Mouse (Mus musculus) embryonic facial prominence, embryonic 13.5 days (tissue): ENCODE measurements around the gene Ddx55. TPM values are rescaled to one million over a fixed set of nuclear protein-coding genes. Genes with fewer than 3 reads are reported as not detected.

Source experiments
- ATAC-seq: fragments of 200-750 bp; cut with Nextera tagmentation; 2 replicates; pipeline ENCODE4 v1.8.0; 2017; ENCODE audit warnings: low read depth; ENCODE audit not compliant: insufficient number of reproducible peaks, insufficient read depth, low FRiP score, low TSS enrichment
- H3K27ac ChIP-seq: fragments of 300-500 bp; sonication (generic); 2 replicates; pipeline ENCODE4 v1.5.1; 2015; ENCODE audit warnings: moderate library complexity, mild to moderate bottlenecking, inconsistent platforms
- H3K27me3 ChIP-seq: fragments of 300-500 bp; sonication (generic); 2 replicates; pipeline ENCODE4 v1.6.1; 2015; ENCODE audit warnings: mild to moderate bottlenecking, inconsistent platforms
- H3K36me3 ChIP-seq: fragments of 300-500 bp; sonication (generic); 2 replicates; pipeline ENCODE4 v1.6.1; 2015; ENCODE audit warnings: mild to moderate bottlenecking, inconsistent platforms
- H3K4me1 ChIP-seq: fragments of 300-500 bp; sonication (generic); 2 replicates; pipeline ENCODE4 v1.6.1; 2015; ENCODE audit warnings: inconsistent platforms
- H3K4me2 ChIP-seq: fragments of 300-500 bp; sonication (generic); 2 replicates; pipeline ENCODE4 v1.6.1; 2015; ENCODE audit warnings: moderate library complexity, mild to moderate bottlenecking, inconsistent platforms
- H3K4me3 ChIP-seq: fragments of 300-500 bp; sonication (generic); 2 replicates; pipeline ENCODE4 v1.5.1; 2015; ENCODE audit warnings: mild to moderate bottlenecking, inconsistent platforms
- H3K9ac ChIP-seq: fragments of 300-500 bp; sonication (generic); 2 replicates; pipeline ENCODE4 v1.6.1; 2015; ENCODE audit warnings: mild to moderate bottlenecking, inconsistent platforms
- H3K9me3 ChIP-seq: fragments of 300-500 bp; sonication (generic); 2 replicates; pipeline ENCODE4 v1.6.1; 2016; ENCODE audit warnings: inconsistent platforms
- WGBS: fragments of 180-500 bp; shearing (Covaris S2); methylation state at CpG from one replicate; pipeline ENCODE4 v1.1.7; 2015; ENCODE audit warnings: mixed read lengths; 5-methylcytosine and 5-hydroxymethylcytosine counted together
- polyA plus RNA-seq: library from polyadenylated mRNA; unstranded; fragments of >200 nt; fragmentation: Nextera tagmentation; extraction: Ambion mirVana; gene quantifications from 2 replicates; pipeline ENCODE4 v1.2.1, GENCODE M21; 2015

Gene Ddx55
- 19.3 and 19.6 TPM in 2 replicates for polyA plus RNA-seq

GRCm38 (mm10) chr5:124552558-124553307, at the start of gene Ddx55:
Gene Ddx55 (plus strand): TSS chr5:124552864.
- Histone ChIP-seq H3K9ac (peak within 1 kb of the TSS; percentile 80), H3K27ac (peak within 1 kb of the TSS; percentile 85), H3K9me3 (no peaks in the 10 kb centered on the region), H3K36me3 (peaks cover 47% of the 10 kb centered on the region), H3K4me1 (peaks cover 14% of the 10 kb centered on the region), H3K27me3 (no peaks in the 10 kb centered on the region), H3K4me2 (peak within 1 kb of the TSS; percentile 78), H3K4me3 (peak within 1 kb of the TSS; percentile 90)
- WGBS: under 1% methylated on average over 66 of the region's 66 CpGs
- ATAC-seq: peak; percentile 83

- Histone ChIP-seq H3K27ac (no peak overlapping the region), H3K27me3 (no peaks in the 10 kb centered on the region), H3K9me3 (no peaks in the 10 kb centered on the region), H3K4me1 (peaks cover 20% of the 10 kb centered on the region), H3K36me3 (peaks cover 75% of the 10 kb centered on the region), H3K9ac (0 out of 2 replicates have a peak overlapping the region, but pooled peaks have one; percentile 11), H3K4me2 (no peak overlapping the region), H3K4me3 (no peak overlapping the region)
- ATAC-seq: no peak
- WGBS: 54% methylated on average over 14 of the region's 14 CpGs
Measured at GRCm38 (mm10) chr5:124503742-124504141, 48.9 kb upstream of the Ddx55 start.

GRCm38 (mm10) chr5:124505235-124505634, 47.4 kb upstream of the Ddx55 start:
- Histone ChIP-seq H3K27me3 (no peaks in the 10 kb centered on the region), H3K4me1 (peaks cover 20% of the 10 kb centered on the region), H3K4me2 (no peak overlapping the region), H3K4me3 (no peak overlapping the region), H3K9ac (no peak overlapping the region), H3K36me3 (peaks cover 81% of the 10 kb centered on the region), H3K9me3 (no peaks in the 10 kb centered on the region), H3K27ac (no peak overlapping the region)
- ATAC-seq: no peak
- WGBS: 83% methylated on average over 4 of the region's 4 CpGs

GRCm38 (mm10) chr5:124506731-124507359, 45.8 kb upstream of the Ddx55 start:
- Histone ChIP-seq H3K36me3 (peaks cover 81% of the 10 kb centered on the region), H3K9me3 (no peaks in the 10 kb centered on the region), H3K4me1 (peaks cover 20% of the 10 kb centered on the region), H3K27ac (0 out of 2 replicates have a peak overlapping the region, but pooled peaks have one; percentile 44), H3K27me3 (no peaks in the 10 kb centered on the region), H3K4me3 (no peak overlapping the region), H3K9ac (peak overlapping the region; percentile 49; the same call in 1 of the 2 replicates), H3K4me2 (no peak overlapping the region; the same call in 1 of the 2 replicates)
- 38% methylated on average over 10 of the region's 10 CpGs for WGBS
- no peak for ATAC-seq

GRCm38 (mm10) chr5:124509200-124509599, 43.5 kb upstream of the Ddx55 start:
- 95% methylated on average over 6 of the region's 6 CpGs for WGBS
- no peak overlapping the region for H3K4me3 ChIP-seq
- no peaks in the 10 kb centered on the region for H3K9me3 ChIP-seq
- no peak overlapping the region for H3K4me2 ChIP-seq
- no peak overlapping the region for H3K9ac ChIP-seq
- ATAC-seq: no peak
- H3K36me3 ChIP-seq: peaks cover 84% of the 10 kb centered on the region
- H3K4me1 ChIP-seq: peaks cover 20% of the 10 kb centered on the region
- H3K27ac ChIP-seq: no peak overlapping the region
- no peaks in the 10 kb centered on the region for H3K27me3 ChIP-seq

GRCm38 (mm10) chr5:124509742-124510237, 42.9 kb upstream of the Ddx55 start:
- H3K36me3 ChIP-seq: peaks cover 84% of the 10 kb centered on the region
- no peak overlapping the region for H3K4me2 ChIP-seq
- WGBS: 78% methylated on average over 12 of the region's 12 CpGs
- H3K27ac ChIP-seq: no peak overlapping the region
- no peak overlapping the region for H3K4me3 ChIP-seq
- H3K9ac ChIP-seq: no peak overlapping the region
- no peak for ATAC-seq
- no peaks in the 10 kb centered on the region for H3K9me3 ChIP-seq
- peaks cover 20% of the 10 kb centered on the region for H3K4me1 ChIP-seq
- H3K27me3 ChIP-seq: no peaks in the 10 kb centered on the region

GRCm38 (mm10) chr5:124510536-124511050, 42.1 kb upstream of the Ddx55 start:
- Histone ChIP-seq H3K27me3 (no peaks in the 10 kb centered on the region), H3K9ac (no peak overlapping the region), H3K9me3 (no peaks in the 10 kb centered on the region), H3K4me1 (peaks cover 20% of the 10 kb centered on the region), H3K4me2 (no peak overlapping the region), H3K36me3 (peaks cover 82% of the 10 kb centered on the region), H3K4me3 (no peak overlapping the region), H3K27ac (no peak overlapping the region)
- 93% methylated on average over 10 of the region's 10 CpGs for WGBS
- no peak for ATAC-seq

- no peak for ATAC-seq
- 78% methylated on average over 5 of the region's 5 CpGs for WGBS
Measured at GRCm38 (mm10) chr5:124515789-124516188, 36.9 kb upstream of the Ddx55 start.

GRCm38 (mm10) chr5:124518648-124519047, 34.0 kb upstream of the Ddx55 start:
- Histone ChIP-seq H3K4me2 (no peak overlapping the region), H3K27me3 (no peaks in the 10 kb centered on the region), H3K9ac (no peak overlapping the region), H3K4me1 (no peaks in the 10 kb centered on the region), H3K36me3 (peaks cover 55% of the 10 kb centered on the region), H3K4me3 (no peak overlapping the region), H3K9me3 (no peaks in the 10 kb centered on the region), H3K27ac (no peak overlapping the region)
- WGBS: 77% methylated on average over 10 of the region's 10 CpGs
- no peak for ATAC-seq

More at GRCm38 (mm10) chr5:124515789-124516188, 36.9 kb upstream of the Ddx55 start:
- Histone ChIP-seq H3K4me2 (no peak overlapping the region), H3K9me3 (no peaks in the 10 kb centered on the region), H3K27me3 (no peaks in the 10 kb centered on the region), H3K4me3 (no peak overlapping the region), H3K27ac (no peak overlapping the region), H3K4me1 (no peaks in the 10 kb centered on the region), H3K36me3 (peaks cover 70% of the 10 kb centered on the region), H3K9ac (no peak overlapping the region)

GRCm38 (mm10) chr5:124521588-124521987, 31.1 kb upstream of the Ddx55 start:
- Histone ChIP-seq H3K36me3 (peaks cover 55% of the 10 kb centered on the region), H3K9me3 (no peaks in the 10 kb centered on the region), H3K27ac (no peak overlapping the region), H3K9ac (no peak overlapping the region), H3K4me2 (no peak overlapping the region), H3K4me3 (no peak overlapping the region), H3K27me3 (no peaks in the 10 kb centered on the region), H3K4me1 (no peaks in the 10 kb centered on the region)
- 82% methylated on average over 4 of the region's 4 CpGs for WGBS
- ATAC-seq: no peak

GRCm38 (mm10) chr5:124523032-124523431, 29.6 kb upstream of the Ddx55 start:
- no peaks in the 10 kb centered on the region for H3K9me3 ChIP-seq
- no peaks in the 10 kb centered on the region for H3K27me3 ChIP-seq
- 93% methylated on average over 8 of the region's 8 CpGs for WGBS
- ATAC-seq: no peak
- no peak overlapping the region for H3K4me2 ChIP-seq
- H3K27ac ChIP-seq: no peak overlapping the region
- no peak overlapping the region for H3K9ac ChIP-seq
- no peak overlapping the region for H3K4me3 ChIP-seq
- peaks cover 60% of the 10 kb centered on the region for H3K36me3 ChIP-seq
- peaks cover 1% of the 10 kb centered on the region for H3K4me1 ChIP-seq
